Mouse (Mus musculus): ENCODE data around the gene Glt8d2.

- TF ChIP-seq CTCF (IDR thresholded peaks at IDR 0.05; ENCODE audit: low read depth) (no peak), EP300 (IDR thresholded peaks at IDR 0.05; ENCODE audit: low read depth) (no peak)
These were observed 27.2 kb downstream of the Glt8d2 start for GRCm38 (mm10) chr10:82663289-82663688.

Measured in heart, postnatal 0 days (tissue).